Mouse (Mus musculus) heart, postnatal 0 days (tissue): ENCODE results near the gene Fam114a1.

Experiments used
- CTCF ChIP-seq: IDR thresholded peaks from 2 replicates; pipeline ENCODE4 v1.5.1; 2016; ENCODE audit warnings: antibody characterized with exemption, control low read depth, low read depth
- EP300 ChIP-seq: IDR thresholded peaks from 2 replicates; pipeline ENCODE4 v1.6.1; 2016; ENCODE audit warnings: antibody characterized with exemption, low read depth

DNA sequence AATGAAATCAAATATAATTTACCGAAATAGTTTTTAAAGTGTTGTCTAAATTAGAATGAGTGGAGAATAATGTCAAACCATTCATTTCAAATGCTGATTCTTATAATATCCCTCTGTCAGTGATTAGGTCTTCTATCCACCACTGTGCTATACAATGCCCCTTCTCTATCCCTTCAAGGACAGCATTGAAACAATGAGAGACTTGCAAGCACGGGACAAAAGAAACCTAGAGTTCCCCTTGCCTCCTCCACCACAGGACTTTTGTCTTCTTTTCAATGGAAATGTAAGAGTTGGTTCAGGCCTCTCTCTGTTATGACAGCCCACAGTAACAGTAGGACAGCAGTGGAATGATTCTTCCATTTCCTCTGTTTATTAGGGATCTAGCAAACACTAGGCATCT lies 93.4 kb downstream of the Fam114a1 start:
- TF ChIP-seq CTCF (no peak), EP300 (no peak)
